ENCODE assay signal across 10 mouse cellular contexts in genomic region chr3:106483297-106483696, GRCm38 (mm10). TPM values are rescaled to one million over a fixed set of nuclear protein-coding genes. Genes with fewer than 3 reads are reported as not detected.
A peak's percentile ranks its signal among the peaks of the same experiment; 100 is the strongest.
DNase-seq lines count a peak whose midpoint lies in the region; ATAC-seq and TF ChIP-seq lines count a peak whose summit lies in the region.
"Had no signal": no experiment of that assay in that cellular context is flagged by ENCODE, and none has a peak within 500 bp of the region (broad histone marks: within the 10 kb centered on the region; RNA-seq: fewer than 3 reads in every experiment).

No protein-coding gene starts in this region.

- no peak for DNase-seq in heart, adult 8-10 months (ENCODE audit: low spot score)
- no peak for DNase-seq in thymus, adult 2 months
- DNase-seq in thymus, adult 18-20 months = no peak
- DNase-seq in adrenal gland, adult (ENCODE audit: inconsistent age in 2 of 2, low spot score in 1 of 2) = no peak
- no peak for DNase-seq in layer of hippocampus, adult 9-11 months
- DNase-seq: cerebellum, postnatal 36 days; gastrocnemius, postnatal 25 days had no signal

- H3K4me1 ChIP-seq in heart, embryonic 16.5 days (ENCODE audit: control insufficient read depth, insufficient read depth, low read length) = peaks cover 5% of the 10 kb centered on the region; the same call in 1 of the 2 replicates
- peaks cover 38% of the 10 kb centered on the region for H3K4me1 ChIP-seq in thymus, adult 2 months (replicated peaks; ENCODE audit: control insufficient read depth, insufficient read depth, low read length)
- H3K4me1 ChIP-seq in intestine, postnatal 0 days (replicated peaks; ENCODE audit: control insufficient read depth, insufficient read depth, low read length) = peaks cover 12% of the 10 kb centered on the region; the same call in 1 of the 2 replicates
- H3K4me1 ChIP-seq in stomach, embryonic 15.5 days = 0 out of 2 replicates have a peak, but pooled peaks cover 9% of the 10 kb centered on the region

- H3K9ac ChIP-seq in heart, embryonic 16.5 days (ENCODE audit: low read length) = no peak overlapping the region
- peak overlapping the region; percentile 75 for H3K9ac ChIP-seq in intestine, postnatal 0 days (ENCODE audit: low read depth, low read length)
- no peak overlapping the region for H3K9ac ChIP-seq in stomach, embryonic 15.5 days

- ATAC-seq in heart, embryonic 16.5 days (replicated peaks; ENCODE audit: extremely low read depth, insufficient read depth, low FRiP score) = no peak
- ATAC-seq in intestine, postnatal 0 days = peak; percentile 78
- no peak; the same call in 1 of the 2 replicates for ATAC-seq in stomach, embryonic 15.5 days (ENCODE audit: insufficient read depth, low FRiP score, low read depth)

- TF ChIP-seq POLR2A in thymus, adult 2 months (IDR thresholded peaks at IDR 0.05; ENCODE audit: control insufficient read depth, extremely low read depth, insufficient read depth, low read length, poor library complexity) = no peak

- WGBS in heart, embryonic 16.5 days = 44% methylated on average over 7 of the region's 7 CpGs
- 11% methylated on average over 7 of the region's 7 CpGs for WGBS in thymus, adult 2 months
- 20% methylated on average over 7 of the region's 7 CpGs for WGBS in intestine, postnatal 0 days
- WGBS in stomach, embryonic 15.5 days = 51% methylated on average over 7 of the region's 7 CpGs

- TF ChIP-seq CTCF in thymus, adult 2 months (IDR thresholded peaks at IDR 0.05; ENCODE audit: borderline replicate concordance, control insufficient read depth, extremely low read depth, insufficient read depth, low read length, poor library complexity) = no peak
- no peak for TF ChIP-seq CTCF in intestine, postnatal 0 days (IDR thresholded peaks at IDR 0.05; ENCODE audit: low read depth)

- H3K36me3 ChIP-seq in heart, embryonic 16.5 days (ENCODE audit: control insufficient read depth, insufficient read depth) = no peaks in the 10 kb centered on the region
- H3K36me3 ChIP-seq in thymus, adult 2 months (ENCODE audit: control insufficient read depth, insufficient read depth, low read length) = no peaks in the 10 kb centered on the region
- no peaks in the 10 kb centered on the region for H3K36me3 ChIP-seq in intestine, postnatal 0 days (ENCODE audit: control insufficient read depth, insufficient read depth)
- H3K36me3 ChIP-seq in stomach, embryonic 15.5 days = no peaks in the 10 kb centered on the region

- no peaks in the 10 kb centered on the region for H3K9me3 ChIP-seq in heart, embryonic 16.5 days (replicated peaks; ENCODE audit: control insufficient read depth, low read length)
- H3K9me3 ChIP-seq in intestine, postnatal 0 days (ENCODE audit: control insufficient read depth) = no peaks in the 10 kb centered on the region
- no peaks in the 10 kb centered on the region for H3K9me3 ChIP-seq in stomach, embryonic 15.5 days

- H3K4me2 ChIP-seq in heart, embryonic 16.5 days (ENCODE audit: low read depth, low read length) = peak overlapping the region; percentile 94
- peak overlapping the region; percentile 94 for H3K4me2 ChIP-seq in intestine, postnatal 0 days (replicated peaks; ENCODE audit: low read depth)
- H3K4me2 ChIP-seq in stomach, embryonic 15.5 days = peak overlapping the region; percentile 91

- no peak overlapping the region for H3K27ac ChIP-seq in heart, embryonic 16.5 days (ENCODE audit: low read length)
- H3K27ac ChIP-seq in thymus, adult 2 months (ENCODE audit: control insufficient read depth, insufficient read depth, low read length) = peak overlapping the region; percentile 91
- peak overlapping the region; percentile 92 for H3K27ac ChIP-seq in intestine, postnatal 0 days (ENCODE audit: low read depth, low read length)
- peak overlapping the region; percentile 62; the same call in 1 of the 2 replicates for H3K27ac ChIP-seq in stomach, embryonic 15.5 days

- 0 out of 2 replicates have a peak, but pooled peaks cover 3% of the 10 kb centered on the region for H3K27me3 ChIP-seq in heart, embryonic 16.5 days (ENCODE audit: control insufficient read depth, insufficient read depth, low read length)
- H3K27me3 ChIP-seq in thymus, adult 2 months (ENCODE audit: control insufficient read depth, insufficient read depth, low read length) = no peaks in the 10 kb centered on the region
- no peaks in the 10 kb centered on the region for H3K27me3 ChIP-seq in intestine, postnatal 0 days (replicated peaks; ENCODE audit: control insufficient read depth, insufficient read depth, low read length)
- no peaks in the 10 kb centered on the region for H3K27me3 ChIP-seq in stomach, embryonic 15.5 days (replicated peaks)

- H3K4me3 ChIP-seq in heart, embryonic 16.5 days (ENCODE audit: low read length) = peak overlapping the region; percentile 86
- H3K4me3 ChIP-seq in thymus, adult 2 months (ENCODE audit: control insufficient read depth, insufficient read depth, low read length) = peak overlapping the region; percentile 22; the same call in 1 of the 2 replicates
- H3K4me3 ChIP-seq in intestine, postnatal 0 days (ENCODE audit: low read depth, low read length) = peak overlapping the region; percentile 59
- H3K4me3 ChIP-seq in stomach, embryonic 15.5 days (replicated peaks) = peak overlapping the region; percentile 61; the same call in 1 of the 2 replicates

RNA-seq across cellular contexts. Expression of gene Dennd2d, which starts 1.1 kb away (rescaled TPM):
- polyA plus RNA-seq in heart, embryonic 16.5 days (2015; fragmentation: Nextera tagmentation; extraction: Ambion mirVana) = 4.0 and 7.4 TPM in 2 replicates
- total RNA-seq in heart, adult 8-10 months (2022) = under 1 TPM; 0.53 to 0.79 (median 0.69) TPM
- polyA plus RNA-seq in thymus, adult 2 months (2012; rRNA removed) = 39.5 and 47.6 TPM in 2 replicates
- 24.0 and 25.4 TPM in 2 replicates for polyA plus RNA-seq in intestine, postnatal 0 days (2015; fragmentation: Nextera tagmentation; extraction: Ambion mirVana)
- 20.2 and 20.4 TPM in 2 replicates for polyA plus RNA-seq in stomach, embryonic 15.5 days (2015; fragmentation: Nextera tagmentation; extraction: Ambion mirVana)

Comparison
In these comparisons a context has a peak if more than half of its experiments do, and no peak if none do; other contexts are left out.
1. H3K4me3 ChIP-seq: peak in every context shown above with its lines; median percentile 86 in heart, embryonic 16.5 days; 61 in stomach, embryonic 15.5 days; 59 in intestine, postnatal 0 days; 22 in thymus, adult 2 months.